In genomic region chr1:170985092-170985491, GRCm38 (mm10) we compare ENCODE assay signal across 24 mouse cellular contexts. TPM values are rescaled to one million over a fixed set of nuclear protein-coding genes. Genes with fewer than 3 reads are reported as not detected.
DNase-seq lines count a peak whose midpoint lies in the region; ATAC-seq lines count a peak whose summit lies in the region.
"Had no signal": no experiment of that assay in that cellular context is flagged by ENCODE, and none has a peak within 500 bp of the region (broad histone marks: within the 10 kb centered on the region; RNA-seq: fewer than 3 reads in every experiment).

No protein-coding gene starts in this region.

- peak overlapping the region; percentile 60 for H3K27ac ChIP-seq in brown adipose tissue, adult 24 weeks (replicated peaks; ENCODE audit: low read depth, low read length)
- H3K27ac ChIP-seq: embryonic facial prominence, embryonic 10.5 days; forebrain, embryonic 15.5 days; heart, embryonic 13.5 days; hindbrain, embryonic 12.5 days had no signal

- intact Hi-C loops in heart, postnatal 10 days (cut with DNase I) = no loop called here

- no peak overlapping the region for H3K4me3 ChIP-seq in brown adipose tissue, adult 24 weeks (ENCODE audit: insufficient read depth, low read depth, low read length)
- H3K4me3 ChIP-seq: embryonic facial prominence, embryonic 10.5 days; forebrain, embryonic 15.5 days; heart, embryonic 13.5 days; hindbrain, embryonic 12.5 days had no signal

- peak; percentile 56 for ATAC-seq in granulocyte monocyte progenitor cell, adult 5-6 weeks (replicated peaks; ENCODE audit: poor library complexity, severe bottlenecking)
- peak; percentile 64 for ATAC-seq in megakaryocyte progenitor cell, adult 5-6 weeks (replicated peaks; ENCODE audit: poor library complexity)
- ATAC-seq in activated CD4-positive, CD25-positive, alpha-beta regulatory T cell, adult 4 months = no peak
- ATAC-seq: forebrain, embryonic 15.5 days; hindbrain, embryonic 16.5 days had no signal

- no peaks in the 10 kb centered on the region for H3K4me1 ChIP-seq in brown adipose tissue, adult 24 weeks (ENCODE audit: control insufficient read depth, insufficient read depth, insufficient read length, low read length)
- H3K4me1 ChIP-seq: embryonic facial prominence, embryonic 10.5 days; forebrain, embryonic 15.5 days; heart, embryonic 13.5 days; hindbrain, embryonic 12.5 days had no signal

- peak; percentile 22 for DNase-seq in heart, adult 8-10 months (ENCODE audit: low spot score)
- DNase-seq in heart, postnatal 10 days = no peak
- DNase-seq in testis, postnatal 14 days (ENCODE audit: low spot score) = no peak
- no peak for DNase-seq in kidney, postnatal 14 days
- DNase-seq: adrenal gland, adult 8-10 months; adrenal gland, postnatal 36 days; cerebellum, adult 11-12 months; cerebellum, adult 9-11 months; cerebellum, postnatal 36 days; gastrocnemius, postnatal 36 days had no signal

RNA-seq across cellular contexts. Expression of gene Fcgr2b, which starts 8.7 kb away (rescaled TPM):
- 10 to 100 TPM in 1 of 4 experiments, 1 to 10 TPM in 3; 3.9 to 10.6 (median 5.7) TPM for total RNA-seq in heart, adult 8-10 months (2022)
- total RNA-seq in heart, postnatal 10 days (2021) = 1 to 10 TPM; 3.1 to 3.9 TPM
- polyA plus RNA-seq in brown adipose tissue, adult 24 weeks (2012; ENCODE audit: insufficient read depth, insufficient read length, missing spikeins) = 11.0 and 11.9 TPM in 2 replicates
- 106 and 115 TPM in 2 replicates for total RNA-seq in granulocyte monocyte progenitor cell, adult 5-6 weeks (2014; fragmentation: Nextera tagmentation)
- total RNA-seq in granulocyte monocyte progenitor cell, adult 5-6 weeks (2017) = 106 and 143 TPM in 2 replicates
- total RNA-seq in megakaryocyte progenitor cell, adult 5-6 weeks (2015) = 142 and 144 TPM in 2 replicates
- 99.9 and 118 TPM in 2 replicates for total RNA-seq in megakaryocyte progenitor cell, adult 5-6 weeks (2017)
- polyA plus RNA-seq in activated CD4-positive, CD25-positive, alpha-beta regulatory T cell, adult 4 months (2017; shearing (Covaris generic)) = under 1 TPM; 0.20 to 0.94 TPM
- polyA plus RNA-seq: embryonic facial prominence, embryonic 10.5 days had no signal

RNA-seq across cellular contexts. Expression of gene Fcgr4, which starts 33.6 kb away (rescaled TPM):
- 1 to 10 TPM in 1 of 4 experiments, under 1 TPM in 2, not detected in 1; 0.22 to 1.4 (median 0.50) TPM for total RNA-seq in heart, adult 8-10 months (2022)
- not detected for total RNA-seq in heart, postnatal 10 days (2021)
- polyA plus RNA-seq in brown adipose tissue, adult 24 weeks (2012; ENCODE audit: insufficient read depth, insufficient read length, missing spikeins) = 2.2 and 3.9 TPM in 2 replicates
- 0.58 and 2.9 TPM in 2 replicates for total RNA-seq in granulocyte monocyte progenitor cell, adult 5-6 weeks (2014; fragmentation: Nextera tagmentation)
- total RNA-seq in granulocyte monocyte progenitor cell, adult 5-6 weeks (2017) = 3.1 and 3.5 TPM in 2 replicates
- 5.4 and 10.5 TPM in 2 replicates for total RNA-seq in megakaryocyte progenitor cell, adult 5-6 weeks (2015)
- 7.7 and 8.0 TPM in 2 replicates for total RNA-seq in megakaryocyte progenitor cell, adult 5-6 weeks (2017)
- under 1 TPM in 1 of 2 experiments, not detected in 1; 0.40 TPM for polyA plus RNA-seq in activated CD4-positive, CD25-positive, alpha-beta regulatory T cell, adult 4 months (2017; shearing (Covaris generic))
- total RNA-seq: gastrocnemius, adult 8-10 months; gastrocnemius, postnatal 36 days had no signal

RNA-seq across cellular contexts. Expression of gene Fcrla, which starts 57.7 kb away (rescaled TPM):
- 1 to 10 TPM in 1 of 4 experiments, under 1 TPM in 2, not detected in 1; 0.75 to 1.1 (median 0.86) TPM for total RNA-seq in heart, adult 8-10 months (2022)
- 1 to 10 TPM in 1 of 2 experiments, under 1 TPM in 1; 0.57 to 1.6 TPM for total RNA-seq in heart, postnatal 10 days (2021)
- polyA plus RNA-seq in brown adipose tissue, adult 24 weeks (2012; ENCODE audit: insufficient read depth, insufficient read length, missing spikeins) = 1.8 TPM in 1 of 2 replicates, not detected in the other
- total RNA-seq in granulocyte monocyte progenitor cell, adult 5-6 weeks (2014; fragmentation: Nextera tagmentation) = not detected in 2 replicates
- total RNA-seq in granulocyte monocyte progenitor cell, adult 5-6 weeks (2017) = not detected in 2 replicates
- total RNA-seq in megakaryocyte progenitor cell, adult 5-6 weeks (2015) = not detected in 2 replicates
- total RNA-seq in megakaryocyte progenitor cell, adult 5-6 weeks (2017) = not detected in 2 replicates
- polyA plus RNA-seq in activated CD4-positive, CD25-positive, alpha-beta regulatory T cell, adult 4 months (2017; shearing (Covaris generic)) = 1 to 10 TPM in 1 of 2 experiments, not detected in 1; 4.9 TPM
- total RNA-seq: ES-E14; gastrocnemius, adult 8-10 months had no signal
- polyA plus RNA-seq: brain, embryonic 14.5 days; embryonic facial prominence, embryonic 10.5 days; embryonic facial prominence, embryonic 14.5 days; forebrain, embryonic 15.5 days; hindbrain, embryonic 12.5 days; hindbrain, embryonic 16.5 days; intestine, embryonic 14.5 days had no signal

Comparison
In these comparisons a context has a peak if more than half of its experiments do, and no peak if none do; other contexts are left out.
1. RNA of gene Fcgr2b, which starts 8.7 kb away (total RNA-seq): 99.9 to 144 TPM in megakaryocyte progenitor cell, adult 5-6 weeks and 106 to 143 TPM in granulocyte monocyte progenitor cell, adult 5-6 weeks; 3.9 to 10.6 TPM in heart, adult 8-10 months and 3.1 to 3.9 TPM in heart, postnatal 10 days; every median in the first group is over 4 times any median in the second.